Mouse (Mus musculus) ES-E14 (cell line): ENCODE measurements around the gene Alkbh1. TPM values are rescaled to one million over a fixed set of nuclear protein-coding genes. Genes with fewer than 3 reads are reported as not detected.

Experiments used
- DNase-seq: peaks from one replicate; pipeline ENCODE4 v3.0.0-alpha.2; 2013; ENCODE audit warnings: low read depth, low spot score
- H3K27ac ChIP-seq: 2 replicates; pipeline ENCODE4 v1.5.1; 2012; ENCODE audit warnings: low read depth, mild to moderate bottlenecking, low read length, moderate library complexity, mixed read lengths; ENCODE audit not compliant: poor library complexity, insufficient read depth, severe bottlenecking
- H3K36me3 ChIP-seq: 2 replicates; pipeline ENCODE4 v1.6.1; 2012; ENCODE audit warnings: mild to moderate bottlenecking, low read length, moderate library complexity, mixed read lengths; ENCODE audit not compliant: control insufficient read depth, poor library complexity, insufficient read depth, severe bottlenecking
- H3K4me1 ChIP-seq, 2 experiments: fragments of 150-350 bp in 1 of 2; sonication (generic) in 1 of 2; 2 replicates each; pipeline ENCODE4 v1.6.1; 2012; ENCODE audit warnings: low read length in 2 of 2, mild to moderate bottlenecking in 1 of 2, mixed read lengths in 1 of 2; ENCODE audit not compliant: control insufficient read depth in 2 of 2, insufficient read depth in 2 of 2, poor library complexity in 1 of 2
- H3K4me3 ChIP-seq, 2 experiments: fragments of 150-350 bp in 1 of 2; sonication (generic) in 1 of 2; 2 replicates each; pipeline ENCODE4 v1.5.1; 2012; ENCODE audit warnings: low read length in 2 of 2, low read depth in 1 of 2, mild to moderate bottlenecking in 1 of 2, mixed read lengths in 1 of 2; ENCODE audit not compliant: insufficient read depth in 1 of 2, poor library complexity in 1 of 2, severe bottlenecking in 1 of 2
- H3K9ac ChIP-seq: 2 replicates; pipeline ENCODE4 v1.6.1; 2012; ENCODE audit warnings: low read depth, mild to moderate bottlenecking, low read length, mixed read lengths; ENCODE audit not compliant: poor library complexity, insufficient read depth, severe bottlenecking
- H3K9me3 ChIP-seq: fragments of 150-350 bp; sonication (generic); 2 replicates; pipeline ENCODE4 v1.6.1; 2012; ENCODE audit warnings: low read depth, mild to moderate bottlenecking, low read length; ENCODE audit not compliant: control insufficient read depth, insufficient read depth
- CHD2 ChIP-seq: IDR thresholded peaks from 2 replicates; pipeline ENCODE4 v1.6.1; 2014; ENCODE audit warnings: mild to moderate bottlenecking, low read depth, low read length, inconsistent platforms
- HCFC1 ChIP-seq: IDR thresholded peaks from 2 replicates; pipeline ENCODE4 v1.6.1; 2012; ENCODE audit warnings: low read length, inconsistent platforms, borderline replicate concordance; ENCODE audit not compliant: insufficient read depth
- MAFK ChIP-seq: IDR thresholded peaks from 2 replicates; pipeline ENCODE4 v1.6.1; 2014; ENCODE audit warnings: mild to moderate bottlenecking, low read depth, low read length, inconsistent platforms; ENCODE audit not compliant: insufficient read depth
- ZC3H11A ChIP-seq: IDR thresholded peaks from 2 replicates; pipeline ENCODE4 v1.6.1; 2012; ENCODE audit warnings: low read depth, mild to moderate bottlenecking, inconsistent platforms, low read length, borderline replicate concordance
- ZNF384 ChIP-seq: IDR thresholded peaks from 2 replicates; pipeline ENCODE4 v1.6.1; 2012; ENCODE audit warnings: low read depth, low read length, inconsistent platforms
- in situ Hi-C, 2 experiments: fragments of 600-800 bp; cut with MboI; formaldehyde crosslinking; loops; one replicate each; pipeline ENCODE4 v1.15.1; 2025; ENCODE audit warnings: low sequenced_read_pairs in 2 of 2, inconsistent platforms in 1 of 2; ENCODE audit not compliant: unreplicated experiment in 2 of 2
- total RNA-seq: library from RNA; depleted of rRNA; stranded (reverse); fragments of 300-350 nt; gene quantifications from 2 replicates; pipeline ENCODE4 v1.2.3, GENCODE M21; 2012

Alkbh1 gene
- total RNA-seq, 1 experiment, result 90.0 TPM

- H3K4me1 ChIP-seq, result peaks cover 0 to 5% of the 10 kb centered on the region in 2 experiments; a peak in 1 of 4 replicates
Measured at GRCm38 (mm10) chr12:87471421-87471963, 27.7 kb upstream of the Alkbh1 start.

GRCm38 (mm10) chr12:87470263-87471136, 26.7 kb upstream of the Alkbh1 start:
- H3K9me3 ChIP-seq, result no peaks in the 10 kb centered on the region
- H3K27ac ChIP-seq, result no peak overlapping the region
- H3K36me3 ChIP-seq, result peaks cover 13% of the 10 kb centered on the region
- DNase-seq, result no peak
- TF ChIP-seq CHD2 (no peak), ZNF384 (no peak), MAFK (no peak), ZC3H11A (no peak), HCFC1 (no peak)
- H3K9ac ChIP-seq, result peak overlapping the region; percentile 38
- H3K4me3 ChIP-seq, result peak overlapping the region; percentile 76 to 90
- H3K4me1 ChIP-seq, result peaks cover 0 to 5% of the 10 kb centered on the region in 2 experiments; a peak in 1 of 4 replicates
- in situ Hi-C loops, result no loop called here

More at GRCm38 (mm10) chr12:87471421-87471963, 27.7 kb upstream of the Alkbh1 start:
- Histone ChIP-seq H3K9ac (peak overlapping the region; percentile 94), H3K27ac (peak overlapping the region; percentile 73), H3K4me3 (peak overlapping the region; percentile 76 to 90), H3K36me3 (peaks cover 13% of the 10 kb centered on the region), H3K9me3 (no peaks in the 10 kb centered on the region)
- TF ChIP-seq MAFK (no peak), HCFC1 (no peak), ZNF384 (no peak; the same call in 1 of the 2 replicates), ZC3H11A (no peak), CHD2 (no peak)
- DNase-seq, result no peak
- in situ Hi-C loops, result no loop called here

GRCm38 (mm10) chr12:87464678-87465297, 21.0 kb upstream of the Alkbh1 start:
- Histone ChIP-seq H3K4me1 (no peaks in the 10 kb centered on the region), H3K36me3 (peaks cover 26% of the 10 kb centered on the region), H3K9ac (no peak overlapping the region), H3K4me3 (no peak overlapping the region), H3K27ac (no peak overlapping the region), H3K9me3 (no peaks in the 10 kb centered on the region)
- in situ Hi-C loops, result no loop called here
- no peak for DNase-seq
- TF ChIP-seq MAFK (no peak), CHD2 (no peak), ZNF384 (no peak), ZC3H11A (no peak), HCFC1 (no peak)

GRCm38 (mm10) chr12:87449456-87449855, 5.6 kb upstream of the Alkbh1 start:
- DNase-seq, result no peak
- TF ChIP-seq ZNF384, result no peak
- no peak for TF ChIP-seq CHD2
- Histone ChIP-seq H3K4me3 (no peak overlapping the region), H3K27ac (no peak overlapping the region), H3K9ac (no peak overlapping the region), H3K9me3 (no peaks in the 10 kb centered on the region), H3K4me1 (no peaks in the 10 kb centered on the region), H3K36me3 (peaks cover 35% of the 10 kb centered on the region)
- in situ Hi-C loops, result loop anchor here (5.0 kb wide), 1 partner anchor 1303 kb away; no protein-coding TSS in a partner anchor
